Mouse (Mus musculus): ENCODE results near the gene Epha1. TPM values are rescaled to one million over a fixed set of nuclear protein-coding genes. Genes with fewer than 3 reads are reported as not detected.

Epha1 gene
- polyA plus RNA-seq, 1 experiment from 2014 or later, result 2.0 TPM

GRCm38 (mm10) chr6:42370630-42371363 is 2.3 kb downstream of the Epha1 start:
- Histone ChIP-seq H3K9me3 (no peaks in the 10 kb centered on the region), H3K4me3 (no peak overlapping the region), H3K27me3 (ENCODE audit: poor library complexity, severe bottlenecking) (peaks cover 69% of the 10 kb centered on the region), H3K27ac (0 out of 2 replicates have a peak overlapping the region, but pooled peaks have one; percentile 30), H3K36me3 (replicated peaks) (no peaks in the 10 kb centered on the region), H3K4me1 (peaks cover 46% of the 10 kb centered on the region)
- WGBS, result 34% methylated on average over 4 of the region's 4 CpGs
- DNase-seq (ENCODE audit: extremely low spot score, low spot score), result no peak

GRCm38 (mm10) chr6:42369870-42370269 is 3.2 kb downstream of the Epha1 start:
- H3K4me3 ChIP-seq, result no peak overlapping the region
- DNase-seq (ENCODE audit: extremely low spot score, low spot score), result peak; percentile 43
- whole genome bisulfite sequencing, result 9% methylated on average over 3 of the region's 3 CpGs
- H3K27ac ChIP-seq, result no peak overlapping the region
- no peaks in the 10 kb centered on the region for H3K9me3 ChIP-seq
- H3K4me1 ChIP-seq, result peaks cover 46% of the 10 kb centered on the region
- peaks cover 62% of the 10 kb centered on the region for H3K27me3 ChIP-seq (ENCODE audit: poor library complexity, severe bottlenecking)
- H3K36me3 ChIP-seq (replicated peaks), result no peaks in the 10 kb centered on the region

DNA sequence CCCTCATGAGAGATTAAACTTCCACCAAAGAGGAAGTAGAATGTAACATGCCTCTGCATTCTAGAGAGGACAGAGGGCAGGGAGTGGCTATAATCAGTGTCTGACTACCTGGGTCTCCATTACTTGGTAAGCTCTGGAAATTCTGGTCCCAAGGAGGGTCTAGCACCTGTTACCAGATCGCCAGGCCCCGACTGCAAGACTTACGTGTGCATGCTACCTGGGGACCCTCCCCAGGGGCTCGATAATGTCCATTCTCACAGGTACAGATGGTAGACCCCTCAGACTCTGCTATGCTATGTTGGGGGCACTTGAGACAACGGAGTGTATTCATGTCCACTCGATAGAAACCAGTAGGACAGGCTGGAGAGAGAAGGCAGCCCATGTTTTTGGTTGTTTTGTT is 7.9 kb downstream of the Epha1 start:
- Histone ChIP-seq H3K27me3 (ENCODE audit: poor library complexity, severe bottlenecking) (peaks cover 26% of the 10 kb centered on the region), H3K27ac (no peak overlapping the region), H3K36me3 (replicated peaks) (peaks cover 13% of the 10 kb centered on the region), H3K4me3 (no peak overlapping the region), H3K4me1 (peaks cover 19% of the 10 kb centered on the region), H3K9me3 (no peaks in the 10 kb centered on the region)
- 95% methylated on average over 6 of the region's 6 CpGs for WGBS
- no peak for DNase-seq (ENCODE audit: extremely low spot score, low spot score)

DNA sequence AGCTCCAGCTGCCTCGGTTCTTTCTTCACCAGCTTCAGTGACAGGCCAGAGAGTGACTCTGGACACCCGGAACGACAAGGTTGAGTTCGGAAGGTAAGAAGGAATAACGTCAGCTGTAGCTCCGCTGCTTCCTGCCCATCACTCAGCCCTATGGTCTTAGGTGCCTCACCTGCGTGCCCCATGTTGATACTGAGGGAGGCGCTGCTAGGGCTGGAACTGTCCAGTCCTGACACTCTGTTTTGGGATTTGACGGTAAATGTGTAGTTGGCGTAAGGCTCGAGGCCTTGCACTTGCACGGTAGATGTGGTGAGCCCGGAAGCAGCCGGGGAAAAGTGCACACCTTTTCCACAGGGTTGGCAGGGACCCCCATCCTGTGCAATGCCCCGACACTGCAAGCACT is 8.5 kb downstream of the Epha1 start:
- no peak for DNase-seq (ENCODE audit: extremely low spot score, low spot score)
- no peaks in the 10 kb centered on the region for H3K9me3 ChIP-seq

GRCm38 (mm10) chr6:42364066-42364465 is 9.0 kb downstream of the Epha1 start:
- H3K4me3 ChIP-seq, result no peak overlapping the region
- peaks cover 25% of the 10 kb centered on the region for H3K36me3 ChIP-seq (replicated peaks)
- 91% methylated on average over 4 of the region's 4 CpGs for WGBS
- peaks cover 8% of the 10 kb centered on the region for H3K4me1 ChIP-seq
- no peak overlapping the region for H3K27ac ChIP-seq
- peaks cover 26% of the 10 kb centered on the region for H3K27me3 ChIP-seq (ENCODE audit: poor library complexity, severe bottlenecking)
- no peaks in the 10 kb centered on the region for H3K9me3 ChIP-seq
- no peak for DNase-seq (ENCODE audit: extremely low spot score, low spot score)

More for the DNA sequence above, 8.5 kb downstream of the Epha1 start:
- no peak overlapping the region for H3K4me3 ChIP-seq
- 94% methylated on average over 15 of the region's 15 CpGs for WGBS
- peaks cover 26% of the 10 kb centered on the region for H3K27me3 ChIP-seq (ENCODE audit: poor library complexity, severe bottlenecking)
- peaks cover 13% of the 10 kb centered on the region for H3K4me1 ChIP-seq
- no peak overlapping the region for H3K27ac ChIP-seq
- H3K36me3 ChIP-seq (replicated peaks), result peaks cover 20% of the 10 kb centered on the region

DNA sequence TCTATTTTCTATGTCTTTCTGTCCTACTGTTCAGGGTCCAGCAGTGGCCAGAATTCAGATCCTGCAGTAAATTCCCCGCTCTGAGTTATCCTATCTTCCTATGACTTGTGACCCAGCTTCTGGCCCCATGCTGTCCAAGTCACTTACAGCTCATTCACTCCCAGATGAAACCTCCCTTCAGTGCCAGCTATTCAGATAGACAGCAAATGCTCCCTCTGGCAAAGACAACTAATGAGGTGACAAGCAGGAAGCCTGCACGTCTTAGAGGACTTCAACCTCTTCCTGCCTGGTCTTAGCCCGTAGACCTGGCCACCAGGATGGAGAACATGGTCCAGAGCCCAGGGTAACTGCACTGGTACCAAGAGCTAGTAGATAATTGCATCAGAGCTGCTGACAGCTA is 10.1 kb downstream of the Epha1 start:
- no peak for DNase-seq (ENCODE audit: extremely low spot score, low spot score)
- H3K36me3 ChIP-seq (replicated peaks), result peaks cover 36% of the 10 kb centered on the region
- WGBS, result 52% methylated on average over 3 of the region's 3 CpGs
- H3K4me3 ChIP-seq, result no peak overlapping the region
- H3K27ac ChIP-seq, result no peak overlapping the region
- H3K9me3 ChIP-seq, result no peaks in the 10 kb centered on the region
- peaks cover 24% of the 10 kb centered on the region for H3K27me3 ChIP-seq (ENCODE audit: poor library complexity, severe bottlenecking)
- peaks cover 6% of the 10 kb centered on the region for H3K4me1 ChIP-seq

- DNase-seq (ENCODE audit: extremely low spot score, low spot score), result no peak
- peaks cover 6% of the 10 kb centered on the region for H3K4me1 ChIP-seq
- no peak overlapping the region for H3K27ac ChIP-seq
- no peaks in the 10 kb centered on the region for H3K9me3 ChIP-seq
- 91% methylated on average over 1 of the region's 1 CpGs for WGBS
- no peak overlapping the region for H3K4me3 ChIP-seq
- peaks cover 41% of the 10 kb centered on the region for H3K36me3 ChIP-seq (replicated peaks)
- peaks cover 19% of the 10 kb centered on the region for H3K27me3 ChIP-seq (ENCODE audit: poor library complexity, severe bottlenecking)
Measured at GRCm38 (mm10) chr6:42362497-42362896, 10.6 kb downstream of the Epha1 start.

DNA sequence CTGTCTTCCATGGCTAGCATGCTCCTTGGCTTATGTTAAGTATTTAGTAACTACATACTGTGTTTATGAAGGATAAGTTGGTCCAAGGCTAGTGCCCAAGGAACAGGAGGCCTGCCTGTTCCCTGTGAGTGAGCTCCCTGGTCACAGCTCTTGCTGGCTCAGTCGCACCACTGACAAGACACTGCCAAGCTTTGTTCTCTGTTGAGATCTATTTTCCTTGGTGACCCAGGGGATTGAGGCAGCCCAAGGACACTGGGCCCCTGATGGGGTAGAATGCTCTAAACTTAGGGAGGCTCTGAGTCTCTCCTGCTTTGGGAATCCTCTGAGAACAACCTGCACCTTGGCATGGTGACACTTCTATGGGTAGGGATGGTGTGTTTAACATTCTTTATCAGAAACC is 11.0 kb downstream of the Epha1 start:
- H3K27me3 ChIP-seq (ENCODE audit: poor library complexity, severe bottlenecking), result peaks cover 15% of the 10 kb centered on the region
- no peaks in the 10 kb centered on the region for H3K9me3 ChIP-seq
- 68% methylated on average over 1 of the region's 1 CpGs for WGBS
- no peak overlapping the region for H3K27ac ChIP-seq
- peaks cover 6% of the 10 kb centered on the region for H3K4me1 ChIP-seq
- H3K36me3 ChIP-seq (replicated peaks), result peaks cover 45% of the 10 kb centered on the region
- H3K4me3 ChIP-seq, result no peak overlapping the region
- DNase-seq (ENCODE audit: extremely low spot score, low spot score), result no peak

GRCm38 (mm10) chr6:42361041-42361895 is 11.8 kb downstream of the Epha1 start:
- Histone ChIP-seq H3K27me3 (ENCODE audit: poor library complexity, severe bottlenecking) (peaks cover 10% of the 10 kb centered on the region; the same call in 1 of the 2 replicates), H3K4me1 (peaks cover 6% of the 10 kb centered on the region), H3K27ac (no peak overlapping the region), H3K36me3 (replicated peaks) (peaks cover 53% of the 10 kb centered on the region), H3K4me3 (no peak overlapping the region), H3K9me3 (no peaks in the 10 kb centered on the region)
- no peak for DNase-seq (ENCODE audit: extremely low spot score, low spot score)
- WGBS, result 89% methylated on average over 13 of the region's 13 CpGs

GRCm38 (mm10) chr6:42360231-42360840 is 12.7 kb downstream of the Epha1 start:
- no peak overlapping the region for H3K27ac ChIP-seq
- no peak for DNase-seq (ENCODE audit: extremely low spot score, low spot score)
- H3K4me1 ChIP-seq, result peaks cover 6% of the 10 kb centered on the region
- H3K36me3 ChIP-seq (replicated peaks), result peaks cover 62% of the 10 kb centered on the region
- peaks cover 6% of the 10 kb centered on the region; the same call in 1 of the 2 replicates for H3K27me3 ChIP-seq (ENCODE audit: poor library complexity, severe bottlenecking)
- no peaks in the 10 kb centered on the region for H3K9me3 ChIP-seq
- WGBS, result 88% methylated on average over 6 of the region's 6 CpGs
- no peak overlapping the region for H3K4me3 ChIP-seq

- Histone ChIP-seq H3K27ac (no peak overlapping the region), H3K4me3 (no peak overlapping the region), H3K36me3 (replicated peaks) (peaks cover 70% of the 10 kb centered on the region), H3K9me3 (no peaks in the 10 kb centered on the region), H3K27me3 (ENCODE audit: poor library complexity, severe bottlenecking) (peaks cover 2% of the 10 kb centered on the region; the same call in 1 of the 2 replicates), H3K4me1 (peaks cover 6% of the 10 kb centered on the region)
- DNase-seq (ENCODE audit: extremely low spot score, low spot score), result no peak
- WGBS, result 83% methylated on average over 9 of the region's 9 CpGs
Measured at GRCm38 (mm10) chr6:42359364-42360147, 13.5 kb downstream of the Epha1 start.

DNA sequence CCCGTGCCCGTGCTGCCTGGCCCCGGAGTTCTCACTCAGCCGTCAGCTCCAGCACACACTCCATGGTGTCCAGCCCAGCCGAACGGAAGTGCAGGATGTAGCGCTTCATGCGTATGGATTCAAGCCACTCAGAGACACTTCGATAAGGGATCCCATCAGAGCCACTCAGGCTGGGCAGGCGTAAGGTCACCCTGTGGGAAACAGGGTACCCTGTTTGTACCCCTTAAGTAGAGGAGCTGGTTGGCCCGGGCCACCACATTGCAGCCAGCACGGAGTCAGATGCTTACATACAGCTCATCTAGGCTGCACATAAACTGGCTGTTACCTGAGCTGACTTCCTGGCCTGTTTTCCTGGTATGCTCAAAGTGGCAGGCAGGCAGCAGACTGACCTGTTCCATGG is 14.2 kb downstream of the Epha1 start:
- H3K4me1 ChIP-seq, result peaks cover 12% of the 10 kb centered on the region
- H3K9me3 ChIP-seq, result no peaks in the 10 kb centered on the region
- peaks cover 77% of the 10 kb centered on the region for H3K36me3 ChIP-seq (replicated peaks)
- DNase-seq (ENCODE audit: extremely low spot score, low spot score), result no peak
- no peak overlapping the region for H3K27ac ChIP-seq
- H3K4me3 ChIP-seq, result no peak overlapping the region
- WGBS, result 95% methylated on average over 12 of the region's 12 CpGs
- H3K27me3 ChIP-seq (ENCODE audit: poor library complexity, severe bottlenecking), result no peaks in the 10 kb centered on the region
